Mouse (Mus musculus) hindbrain, embryonic 11.5 days (tissue): Measurements from ENCODE around the gene Dph2. TPM values are rescaled to one million over a fixed set of nuclear protein-coding genes. Genes with fewer than 3 reads are reported as not detected.

Experiments
- ATAC-seq: fragments of 200-750 bp; cut with Nextera tagmentation; 2 replicates; pipeline ENCODE4 v1.8.0; 2017; ENCODE audit warnings: mild to moderate bottlenecking, moderate TSS enrichment, moderate library complexity; ENCODE audit not compliant: low FRiP score
- DNase-seq: peaks from one replicate; pipeline ENCODE4 v3.0.0-alpha.2; 2015; ENCODE audit warnings: low spot score
- H3K27ac ChIP-seq: fragments of 300-500 bp; sonication (generic); 2 replicates; pipeline ENCODE4 v1.5.1; 2014; ENCODE audit warnings: mild to moderate bottlenecking, low read depth, low read length
- H3K27me3 ChIP-seq: fragments of 300-500 bp; sonication (generic); 2 replicates; pipeline ENCODE4 v1.6.1; 2014; ENCODE audit warnings: mild to moderate bottlenecking, low read length, moderate library complexity, mixed read lengths; ENCODE audit not compliant: control insufficient read depth, insufficient read depth
- H3K36me3 ChIP-seq: fragments of 300-500 bp; sonication (generic); 2 replicates; pipeline ENCODE4 v1.6.1; 2014; ENCODE audit warnings: mild to moderate bottlenecking, low read length, moderate library complexity, mixed read lengths; ENCODE audit not compliant: control insufficient read depth, insufficient read depth
- H3K4me1 ChIP-seq: fragments of 300-500 bp; sonication (generic); replicated peaks from 2 replicates; pipeline ENCODE4 v1.6.1; 2014; ENCODE audit warnings: low read length, mixed read lengths; ENCODE audit not compliant: control insufficient read depth, insufficient read depth
- H3K4me2 ChIP-seq: fragments of 300-500 bp; sonication (generic); replicated peaks from 2 replicates; pipeline ENCODE4 v1.6.1; 2014; ENCODE audit warnings: mild to moderate bottlenecking, low read depth, low read length
- H3K4me3 ChIP-seq: fragments of 300-500 bp; sonication (generic); 2 replicates; pipeline ENCODE4 v1.5.1; 2014; ENCODE audit warnings: low read depth, low read length
- H3K9ac ChIP-seq: fragments of 300-500 bp; sonication (generic); 2 replicates; pipeline ENCODE4 v1.6.1; 2014; ENCODE audit warnings: low read depth, low read length
- H3K9me3 ChIP-seq: fragments of 300-500 bp; sonication (generic); 2 replicates; pipeline ENCODE4 v1.6.1; 2016; ENCODE audit warnings: low read length; ENCODE audit not compliant: control insufficient read depth
- WGBS: fragments of 180-500 bp; shearing (Covaris S2); extraction: QIAGEN DNeasy Blood & Tissue Kit; methylation state at CpG from one replicate; pipeline ENCODE4 v1.1.7; 2014; 5-methylcytosine and 5-hydroxymethylcytosine counted together
- polyA plus RNA-seq: library from polyadenylated mRNA; unstranded; fragments of >200 nt; fragmentation: Nextera tagmentation; extraction: Ambion mirVana; gene quantifications from 2 replicates; pipeline ENCODE4 v1.2.1, GENCODE M21; 2014

Gene Dph2
- polyA plus RNA-seq, 1 experiment from 2014 or later: 21.0 TPM

GRCm38 (mm10) chr4:117904094-117904493 lies 12.3 kb upstream of the Dph2 start:
- H3K36me3 ChIP-seq: peaks cover 8% of the 10 kb centered on the region; the same call in 1 of the 2 replicates
- no peak for ATAC-seq

GRCm38 (mm10) chr4:117898111-117898510 lies 6.3 kb upstream of the Dph2 start:
- Histone ChIP-seq H3K9ac (no peak overlapping the region), H3K27ac (no peak overlapping the region), H3K27me3 (no peaks in the 10 kb centered on the region), H3K36me3 (peaks cover 3% of the 10 kb centered on the region; the same call in 1 of the 2 replicates), H3K4me2 (no peak overlapping the region), H3K9me3 (no peaks in the 10 kb centered on the region), H3K4me1 (no peaks in the 10 kb centered on the region), H3K4me3 (no peak overlapping the region)
- WGBS: 85% methylated on average over 3 of the region's 3 CpGs
- ATAC-seq (no peak), DNase-seq (no peak)

More at GRCm38 (mm10) chr4:117904094-117904493, 12.3 kb upstream of the Dph2 start:
- 95% methylated on average over 10 of the region's 10 CpGs for WGBS
- Histone ChIP-seq H3K27ac (no peak overlapping the region), H3K9me3 (no peaks in the 10 kb centered on the region), H3K9ac (no peak overlapping the region), H3K4me3 (no peak overlapping the region), H3K4me1 (no peaks in the 10 kb centered on the region), H3K4me2 (no peak overlapping the region), H3K27me3 (no peaks in the 10 kb centered on the region)
- DNase-seq: no peak

- DNase-seq: no peak
- Histone ChIP-seq H3K4me2 (no peak overlapping the region), H3K4me1 (no peaks in the 10 kb centered on the region), H3K4me3 (no peak overlapping the region), H3K27ac (no peak overlapping the region), H3K9ac (no peak overlapping the region), H3K36me3 (peaks cover 2% of the 10 kb centered on the region; the same call in 1 of the 2 replicates), H3K27me3 (no peaks in the 10 kb centered on the region), H3K9me3 (no peaks in the 10 kb centered on the region)
- no peak for ATAC-seq
- WGBS: 95% methylated on average over 6 of the region's 6 CpGs
Observed at GRCm38 (mm10) chr4:117896031-117896430, 4.2 kb upstream of the Dph2 start.

- H3K4me3 ChIP-seq: no peak overlapping the region
- no peak for ATAC-seq
- no peak overlapping the region for H3K27ac ChIP-seq
- WGBS: 85% methylated on average over 7 of the region's 7 CpGs
- H3K9ac ChIP-seq: no peak overlapping the region
- 0 out of 2 replicates have a peak, but pooled peaks cover 2% of the 10 kb centered on the region for H3K36me3 ChIP-seq
- H3K27me3 ChIP-seq: no peaks in the 10 kb centered on the region
- no peaks in the 10 kb centered on the region for H3K4me1 ChIP-seq
- H3K4me2 ChIP-seq: no peak overlapping the region
- no peak for DNase-seq
- H3K9me3 ChIP-seq: no peaks in the 10 kb centered on the region
Observed at GRCm38 (mm10) chr4:117895339-117895738, 3.5 kb upstream of the Dph2 start.

- ATAC-seq (no peak), DNase-seq (no peak)
- Histone ChIP-seq H3K4me2 (no peak overlapping the region), H3K9me3 (no peaks in the 10 kb centered on the region), H3K36me3 (0 out of 2 replicates have a peak, but pooled peaks cover 2% of the 10 kb centered on the region), H3K4me1 (no peaks in the 10 kb centered on the region), H3K27ac (no peak overlapping the region), H3K9ac (no peak overlapping the region), H3K4me3 (no peak overlapping the region), H3K27me3 (no peaks in the 10 kb centered on the region)
- 88% methylated on average over 8 of the region's 8 CpGs for WGBS
Observed at GRCm38 (mm10) chr4:117894601-117895000, 2.8 kb upstream of the Dph2 start.

- Histone ChIP-seq H3K27me3 (no peaks in the 10 kb centered on the region), H3K27ac (no peak overlapping the region), H3K9ac (no peak overlapping the region), H3K9me3 (no peaks in the 10 kb centered on the region), H3K4me2 (no peak overlapping the region), H3K36me3 (peaks cover 3% of the 10 kb centered on the region; the same call in 1 of the 2 replicates), H3K4me1 (no peaks in the 10 kb centered on the region), H3K4me3 (no peak overlapping the region)
- ATAC-seq (no peak), DNase-seq (peak; percentile 64)
- WGBS: 21% methylated on average over 9 of the region's 9 CpGs
Observed at GRCm38 (mm10) chr4:117893376-117893775, 1.5 kb upstream of the Dph2 start.

GRCm38 (mm10) chr4:117890750-117891149 lies 1.1 kb downstream of the Dph2 start:
- Histone ChIP-seq H3K27me3 (no peaks in the 10 kb centered on the region), H3K27ac (no peak overlapping the region), H3K36me3 (peaks cover 3% of the 10 kb centered on the region; the same call in 1 of the 2 replicates), H3K9me3 (no peaks in the 10 kb centered on the region), H3K4me2 (no peak overlapping the region; the same call in 1 of the 2 replicates), H3K4me3 (peak overlapping the region; percentile 64), H3K9ac (no peak overlapping the region), H3K4me1 (0 out of 2 replicates have a peak, but pooled peaks cover 4% of the 10 kb centered on the region)
- ATAC-seq (no peak), DNase-seq (no peak)
- WGBS: 67% methylated on average over 8 of the region's 8 CpGs

- H3K9ac ChIP-seq: no peak overlapping the region
- H3K4me1 ChIP-seq: 0 out of 2 replicates have a peak, but pooled peaks cover 4% of the 10 kb centered on the region
- no peaks in the 10 kb centered on the region for H3K9me3 ChIP-seq
- H3K27ac ChIP-seq: no peak overlapping the region
- ATAC-seq: no peak
- H3K4me3 ChIP-seq: no peak overlapping the region
- H3K4me2 ChIP-seq: no peak overlapping the region
- DNase-seq: no peak
- peaks cover 3% of the 10 kb centered on the region; the same call in 1 of the 2 replicates for H3K36me3 ChIP-seq
- WGBS: 91% methylated on average over 14 of the region's 14 CpGs
- no peaks in the 10 kb centered on the region for H3K27me3 ChIP-seq
Observed at GRCm38 (mm10) chr4:117890031-117890430, 1.8 kb downstream of the Dph2 start.

- ATAC-seq (no peak), DNase-seq (no peak)
- no peak overlapping the region for H3K4me2 ChIP-seq
- peaks cover 3% of the 10 kb centered on the region; the same call in 1 of the 2 replicates for H3K36me3 ChIP-seq
- no peak overlapping the region for H3K27ac ChIP-seq
- H3K4me1 ChIP-seq: 0 out of 2 replicates have a peak, but pooled peaks cover 4% of the 10 kb centered on the region
- no peaks in the 10 kb centered on the region for H3K9me3 ChIP-seq
- H3K9ac ChIP-seq: no peak overlapping the region
- 94% methylated on average over 15 of the region's 15 CpGs for WGBS
- H3K27me3 ChIP-seq: no peaks in the 10 kb centered on the region
- H3K4me3 ChIP-seq: no peak overlapping the region
Observed at GRCm38 (mm10) chr4:117889471-117889870, 2.4 kb downstream of the Dph2 start.
